Mouse (Mus musculus) G1E (cell line): ENCODE results near the gene Cd6. TPM values are rescaled to one million over a fixed set of nuclear protein-coding genes. Genes with fewer than 3 reads are reported as not detected.

ENCODE experiments used
- ATAC-seq: 2 replicates; pipeline ENCODE4 v1.8.0; 2016; ENCODE audit warnings: mild to moderate bottlenecking; ENCODE audit not compliant: insufficient number of reproducible peaks, poor library complexity, low FRiP score, severe bottlenecking; ENCODE audit errors: extremely low read depth
- DNase-seq: peaks from one replicate; pipeline ENCODE4 v3.0.0; 2012; ENCODE audit warnings: low spot score
- H3K27me3 ChIP-seq: 2 replicates; pipeline ENCODE4 v1.6.1; 2012; ENCODE audit warnings: mild to moderate bottlenecking, low read length, inconsistent platforms; ENCODE audit not compliant: insufficient read depth
- H3K36me3 ChIP-seq: replicated peaks from 2 replicates; pipeline ENCODE3; 2012; ENCODE audit warnings: mild to moderate bottlenecking, inconsistent platforms
- H3K4me1 ChIP-seq: 2 replicates; pipeline ENCODE4 v1.6.1; 2012; ENCODE audit warnings: low read depth, low read length, inconsistent platforms, mixed read lengths; ENCODE audit not compliant: insufficient read depth
- H3K4me3 ChIP-seq: 2 replicates; pipeline ENCODE4 v1.5.1; 2012; ENCODE audit warnings: low read depth, mild to moderate bottlenecking, inconsistent platforms, low read length, moderate library complexity, mixed read lengths
- H3K9me3 ChIP-seq: replicated peaks from 2 replicates; pipeline ENCODE4 v1.6.1; 2012; ENCODE audit warnings: inconsistent platforms
- CTCF ChIP-seq: IDR thresholded peaks from 2 replicates; pipeline ENCODE4 v1.5.1; 2012; ENCODE audit warnings: low read depth, low read length, inconsistent platforms, mixed read lengths
- GATA1 ChIP-seq: IDR thresholded peaks from 2 replicates; pipeline ENCODE4 v1.6.1; 2012; ENCODE audit warnings: borderline replicate concordance, low read length, inconsistent platforms, mixed read lengths
- GATA2 ChIP-seq: IDR thresholded peaks from 2 replicates; pipeline ENCODE4 v1.6.1; 2012; ENCODE audit warnings: low read depth, low read length, inconsistent platforms, borderline replicate concordance
- POLR2AphosphoS5 ChIP-seq: IDR thresholded peaks from 2 replicates; pipeline ENCODE4 v1.6.1; 2012; ENCODE audit warnings: low read depth, low read length, inconsistent platforms; ENCODE audit not compliant: insufficient replicate concordance
- TAL1 ChIP-seq: conservative IDR thresholded peaks from 2 replicates; pipeline ENCODE4 v1.6.1; 2012; ENCODE audit warnings: low read depth, low read length, inconsistent platforms, mixed read lengths
- polyA plus RNA-seq: library from polyadenylated mRNA; stranded (reverse); fragments of >175 nt; gene quantifications from 2 replicates; pipeline ENCODE4 v1.2.3, GENCODE M21; 2012
- total RNA-seq, 2 experiments: library from RNA; stranded (forward) in 1 of 2; stranded (reverse) in 1 of 2; fragments of 200-1000 nt in 1 of 2; fragments of >200 nt in 1 of 2; fragmentation: Nextera tagmentation in 1 of 2; gene quantifications; 2 replicates each; pipeline ENCODE4 v1.2.3; 2014 to 2017

Cd6 gene
- total and polyA plus RNA-seq, 3 experiments, result 0.11 TPM; not detected in 2

GRCm38 (mm10) chr19:10868623-10869141 is 38.8 kb upstream of the Cd6 start:
- Histone ChIP-seq H3K4me1 (no peaks in the 10 kb centered on the region), H3K4me3 (no peak overlapping the region), H3K36me3 (peaks cover 30% of the 10 kb centered on the region), H3K9me3 (no peaks in the 10 kb centered on the region), H3K27me3 (peaks cover 26% of the 10 kb centered on the region)
- DNase-seq (no peak), ATAC-seq (no peak)
- TF ChIP-seq POLR2AphosphoS5 (no peak), GATA1 (no peak), TAL1 (no peak), GATA2 (no peak), CTCF (no peak)

- TF ChIP-seq GATA2 (no peak), POLR2AphosphoS5 (no peak), GATA1 (no peak), TAL1 (no peak), CTCF (no peak)
- Histone ChIP-seq H3K9me3 (no peaks in the 10 kb centered on the region), H3K4me1 (no peaks in the 10 kb centered on the region), H3K36me3 (peaks cover 25% of the 10 kb centered on the region), H3K4me3 (no peak overlapping the region), H3K27me3 (peaks cover 32% of the 10 kb centered on the region)
- no peak for ATAC-seq
- DNase-seq, result no peak
Measured at GRCm38 (mm10) chr19:10867946-10868622, 38.2 kb upstream of the Cd6 start.

DNA sequence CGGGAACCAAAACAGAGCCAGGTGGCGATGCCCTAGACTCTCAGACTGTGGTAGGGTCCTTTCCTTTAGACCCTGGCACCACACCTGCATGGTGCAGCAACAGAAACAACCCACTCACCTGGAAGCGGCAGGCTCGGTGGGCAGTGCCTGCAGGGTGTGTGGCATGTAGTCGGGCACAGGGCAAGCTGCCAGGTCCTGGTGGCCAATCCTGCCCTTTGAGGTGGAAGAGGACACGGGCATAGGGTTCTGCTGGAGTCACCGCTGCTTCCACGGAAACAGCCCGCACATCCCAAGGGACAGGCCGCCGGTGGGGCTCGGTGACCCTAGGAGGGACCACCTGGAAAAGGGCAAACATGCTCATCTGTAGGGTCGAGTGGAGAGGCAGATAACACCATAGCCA is 36.5 kb upstream of the Cd6 start:
- Histone ChIP-seq H3K27me3 (peaks cover 35% of the 10 kb centered on the region), H3K9me3 (no peaks in the 10 kb centered on the region), H3K4me3 (no peak overlapping the region), H3K4me1 (no peaks in the 10 kb centered on the region), H3K36me3 (peaks cover 8% of the 10 kb centered on the region)
- no peak for DNase-seq
- TF ChIP-seq GATA2 (no peak), TAL1 (no peak), GATA1 (no peak), CTCF (no peak), POLR2AphosphoS5 (no peak)
- no peak for ATAC-seq

- Histone ChIP-seq H3K27me3 (peaks cover 17% of the 10 kb centered on the region), H3K9me3 (no peaks in the 10 kb centered on the region), H3K4me1 (no peaks in the 10 kb centered on the region), H3K4me3 (no peak overlapping the region), H3K36me3 (no peaks in the 10 kb centered on the region)
- TF ChIP-seq GATA2 (no peak), CTCF (no peak), GATA1 (no peak), TAL1 (no peak), POLR2AphosphoS5 (no peak)
- DNase-seq (no peak), ATAC-seq (no peak)
Measured at GRCm38 (mm10) chr19:10860072-10860497, 30.2 kb upstream of the Cd6 start.

DNA sequence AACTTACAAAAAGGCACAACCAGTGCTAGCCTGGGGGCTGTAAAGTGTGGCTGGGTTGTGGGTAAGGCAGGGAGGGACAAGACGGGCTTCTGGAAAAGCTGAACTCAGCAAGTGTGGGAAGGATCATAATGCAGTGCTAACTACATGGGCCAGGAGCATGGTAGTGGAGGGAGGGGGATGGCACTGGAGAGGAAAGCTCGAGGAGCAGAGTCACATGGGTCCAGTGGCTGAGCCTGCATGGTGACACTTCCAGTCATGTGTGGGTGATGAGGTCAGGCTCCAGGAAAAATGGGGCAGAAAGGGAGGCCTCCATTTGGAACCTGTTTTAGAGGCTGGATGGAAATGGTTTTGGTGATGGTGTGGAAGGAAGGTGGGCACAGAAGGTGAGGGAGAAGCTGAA is 26.7 kb upstream of the Cd6 start:
- no peak for ATAC-seq
- no peaks in the 10 kb centered on the region for H3K9me3 ChIP-seq
- peaks cover 7% of the 10 kb centered on the region; the same call in 1 of the 2 replicates for H3K27me3 ChIP-seq
- TF ChIP-seq POLR2AphosphoS5 (no peak), GATA1 (no peak), CTCF (no peak), GATA2 (no peak), TAL1 (no peak)
- no peaks in the 10 kb centered on the region for H3K4me1 ChIP-seq
- H3K36me3 ChIP-seq, result no peaks in the 10 kb centered on the region
- no peak overlapping the region for H3K4me3 ChIP-seq
- DNase-seq, result no peak

GRCm38 (mm10) chr19:10855422-10855821 is 25.6 kb upstream of the Cd6 start:
- peaks cover 4% of the 10 kb centered on the region; the same call in 1 of the 2 replicates for H3K27me3 ChIP-seq
- no peaks in the 10 kb centered on the region for H3K4me1 ChIP-seq
- no peak for DNase-seq
- H3K4me3 ChIP-seq, result no peak overlapping the region
- H3K36me3 ChIP-seq, result no peaks in the 10 kb centered on the region
- ATAC-seq, result no peak
- no peaks in the 10 kb centered on the region for H3K9me3 ChIP-seq
- TF ChIP-seq CTCF, result no peak
- TF ChIP-seq POLR2AphosphoS5, result no peak
- no peak for TF ChIP-seq GATA1
- no peak for TF ChIP-seq GATA2
- no peak for TF ChIP-seq TAL1
